Mouse (Mus musculus) C2C12 (cell line): Measurements from ENCODE around the gene Bbx.

ENCODE experiments used
- CEBPB ChIP-seq: IDR thresholded peaks from one replicate; pipeline ENCODE4 v1.6.1; 2011; ENCODE audit warnings: low read depth, mild to moderate bottlenecking, control low read depth, moderate library complexity
- CTCF ChIP-seq: IDR thresholded peaks from one replicate; pipeline ENCODE4 v1.5.1; 2011; ENCODE audit not compliant: control insufficient read depth, insufficient read depth, insufficient read length
- MAX ChIP-seq: IDR thresholded peaks from one replicate; pipeline ENCODE4 v1.6.1; 2011; ENCODE audit warnings: mild to moderate bottlenecking, control low read depth
- USF1 ChIP-seq: IDR thresholded peaks from one replicate; pipeline ENCODE4 v1.6.1; 2011; ENCODE audit warnings: low read depth, mild to moderate bottlenecking, control low read depth, moderate library complexity

- TF ChIP-seq CTCF, result no peak
- TF ChIP-seq MAX, result no peak
- no peak for TF ChIP-seq USF1
- TF ChIP-seq CEBPB, result no peak
Measured at GRCm38 (mm10) chr16:50289764-50290163, 142.4 kb downstream of the Bbx start.
